Mouse (Mus musculus): ENCODE measurements around the gene Gusb.

GRCm38 (mm10) chr5:129968417-129968816 is 34.4 kb downstream of the Gusb start:
- TF ChIP-seq CTCF (IDR thresholded peaks at IDR 0.05; ENCODE audit: low read depth) (no peak), EP300 (IDR thresholded peaks at IDR 0.05; ENCODE audit: low read depth) (no peak)

Measured in heart, postnatal 0 days (tissue).